Mouse (Mus musculus): ENCODE measurements around the gene Prox1.

The Prox1 gene

GRCm38 (mm10) chr1:190169911-190170818 lies at the start of gene Prox1:
Prox1 (minus strand) TSS chr1:190170714.
- peak in 1 of 2 experiments; percentile 28 for DNase-seq (ENCODE audit: low spot score in 2 of 2)

- DNase-seq (ENCODE audit: low spot score in 2 of 2): no peak
Measured at GRCm38 (mm10) chr1:190216621-190217020, 46.1 kb upstream of the Prox1 start.

GRCm38 (mm10) chr1:190214626-190215025 lies 44.1 kb upstream of the Prox1 start:
- DNase-seq (ENCODE audit: low spot score in 2 of 2): no peak

GRCm38 (mm10) chr1:190213175-190213574 lies 42.7 kb upstream of the Prox1 start:
- DNase-seq (ENCODE audit: low spot score in 2 of 2): no peak

- no peak for DNase-seq (ENCODE audit: low spot score in 2 of 2)
Measured at GRCm38 (mm10) chr1:190207246-190207645, 36.7 kb upstream of the Prox1 start.

GRCm38 (mm10) chr1:190205691-190206090 lies 35.2 kb upstream of the Prox1 start:
- DNase-seq (ENCODE audit: low spot score in 2 of 2): no peak

- DNase-seq (ENCODE audit: low spot score in 2 of 2): no peak
Measured at GRCm38 (mm10) chr1:190204378-190205070, 34.0 kb upstream of the Prox1 start.

- no peak for DNase-seq (ENCODE audit: low spot score in 2 of 2)
Measured at GRCm38 (mm10) chr1:190201696-190202095, 31.2 kb upstream of the Prox1 start.

GRCm38 (mm10) chr1:190200996-190201395 lies 30.5 kb upstream of the Prox1 start:
- no peak for DNase-seq (ENCODE audit: low spot score in 2 of 2)

- no peak for DNase-seq (ENCODE audit: low spot score in 2 of 2)
Measured at GRCm38 (mm10) chr1:190198247-190198646, 27.7 kb upstream of the Prox1 start.

GRCm38 (mm10) chr1:190192011-190192410 lies 21.5 kb upstream of the Prox1 start:
- DNase-seq (ENCODE audit: low spot score in 2 of 2): no peak

- DNase-seq (ENCODE audit: low spot score in 2 of 2): no peak
Measured at GRCm38 (mm10) chr1:190190231-190190965, 19.9 kb upstream of the Prox1 start.

GRCm38 (mm10) chr1:190189125-190189524 lies 18.6 kb upstream of the Prox1 start:
- no peak for DNase-seq (ENCODE audit: low spot score in 2 of 2)

GRCm38 (mm10) chr1:190186336-190186735 lies 15.8 kb upstream of the Prox1 start:
- DNase-seq (ENCODE audit: low spot score in 2 of 2): no peak

GRCm38 (mm10) chr1:190185284-190185683 lies 14.8 kb upstream of the Prox1 start:
- DNase-seq (ENCODE audit: low spot score in 2 of 2): no peak

- no peak for DNase-seq (ENCODE audit: low spot score in 2 of 2)
Measured at GRCm38 (mm10) chr1:190183574-190183973, 13.1 kb upstream of the Prox1 start.

GRCm38 (mm10) chr1:190181765-190182164 lies 11.3 kb upstream of the Prox1 start:
- no peak for DNase-seq (ENCODE audit: low spot score in 2 of 2)

- no peak for DNase-seq (ENCODE audit: low spot score in 2 of 2)
Measured at GRCm38 (mm10) chr1:190180861-190181260, 10.3 kb upstream of the Prox1 start.

- no peak for DNase-seq (ENCODE audit: low spot score in 2 of 2)
Measured at GRCm38 (mm10) chr1:190176961-190177360, 6.4 kb upstream of the Prox1 start.

GRCm38 (mm10) chr1:190174671-190175661 lies 4.5 kb upstream of the Prox1 start:
- no peak for DNase-seq (ENCODE audit: low spot score in 2 of 2)

- DNase-seq (ENCODE audit: low spot score in 2 of 2): no peak
Measured at GRCm38 (mm10) chr1:190174231-190174630, 3.7 kb upstream of the Prox1 start.

All from spleen, postnatal 10 days (tissue).